Mouse (Mus musculus): ENCODE measurements around the gene Rbms3.

GRCm38 (mm10) chr9:116911781-116912492, 717.8 kb downstream of the Rbms3 start:
- TF ChIP-seq POLR2A (IDR thresholded peaks at IDR 0.05; ENCODE audit: borderline replicate concordance, extremely low read depth, insufficient read depth, insufficient read length, poor library complexity, severe bottlenecking): no peak
- no peak for TF ChIP-seq CTCF (IDR thresholded peaks at IDR 0.05; ENCODE audit: borderline replicate concordance, extremely low read depth, insufficient read depth, insufficient read length)

Data from brain, embryonic 14.5 days (tissue).